Mouse (Mus musculus) frontal cortex, postnatal 36 days (tissue): ENCODE measurements around the gene Apof.

Experiments
- DNase-seq, 2 experiments: peaks; one replicate each; pipeline ENCODE4 v3.0.0; 2022; ENCODE audit warnings: low spot score in 2 of 2

Gene Apof

DNA sequence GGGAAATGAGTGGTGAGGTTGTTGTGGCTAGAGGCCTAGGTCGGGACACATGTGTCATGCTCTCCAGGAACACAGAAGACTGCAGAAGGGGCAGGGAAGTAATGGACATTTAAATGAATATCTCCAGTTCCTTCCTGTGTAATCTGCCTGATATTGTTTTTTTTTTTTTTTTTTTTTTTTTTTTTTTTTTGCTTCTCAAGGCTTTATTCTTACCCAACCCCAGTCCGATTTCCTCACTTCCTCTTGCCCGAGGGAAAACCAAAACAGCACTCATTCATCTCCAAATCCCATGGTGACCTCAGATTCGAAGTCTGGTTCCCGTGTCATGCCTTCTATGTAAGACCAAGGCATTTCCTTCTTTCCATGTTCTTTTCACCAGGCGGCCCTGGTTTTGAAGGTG is 29.8 kb downstream of the Apof start:
- no peak for DNase-seq

- no peak for DNase-seq
These were observed 30.3 kb downstream of the Apof start, which contains the start of gene Il23a for GRCm38 (mm10) chr10:128298702-128299171. Gene Il23a (minus strand): TSS chr10:128298752.

GRCm38 (mm10) chr10:128302357-128302756 is 33.9 kb downstream of the Apof start:
- peak in 1 of 2 experiments; percentile 13 for DNase-seq

GRCm38 (mm10) chr10:128302785-128303125 is 34.3 kb downstream of the Apof start:
- DNase-seq: no peak

GRCm38 (mm10) chr10:128303126-128304021 is 34.9 kb downstream of the Apof start, which contains the start of gene Pan2:
Gene Pan2 (plus strand): TSS chr10:128303335.
- DNase-seq: peak; percentile 100

GRCm38 (mm10) chr10:128309654-128310053 is 41.2 kb downstream of the Apof start:
- DNase-seq: no peak

DNA sequence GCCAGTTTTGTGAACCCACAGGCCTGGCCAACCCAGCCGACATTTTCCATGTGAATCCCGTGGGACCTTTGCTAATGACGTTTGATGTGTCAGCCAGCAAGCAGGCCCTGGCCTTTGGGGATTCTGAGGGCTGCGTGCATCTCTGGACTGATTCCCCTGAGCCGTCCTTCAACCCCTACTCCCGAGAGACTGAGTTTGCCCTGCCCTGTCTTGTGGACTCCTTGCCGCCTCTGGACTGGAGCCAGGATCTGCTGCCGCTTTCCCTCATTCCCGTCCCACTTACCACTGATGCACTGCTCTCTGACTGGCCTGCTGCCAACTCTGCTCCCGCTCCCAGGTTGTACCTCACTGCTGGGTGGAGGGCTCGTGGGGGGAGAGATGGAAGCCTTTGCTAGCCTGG is 41.7 kb downstream of the Apof start:
- DNase-seq: no peak

DNA sequence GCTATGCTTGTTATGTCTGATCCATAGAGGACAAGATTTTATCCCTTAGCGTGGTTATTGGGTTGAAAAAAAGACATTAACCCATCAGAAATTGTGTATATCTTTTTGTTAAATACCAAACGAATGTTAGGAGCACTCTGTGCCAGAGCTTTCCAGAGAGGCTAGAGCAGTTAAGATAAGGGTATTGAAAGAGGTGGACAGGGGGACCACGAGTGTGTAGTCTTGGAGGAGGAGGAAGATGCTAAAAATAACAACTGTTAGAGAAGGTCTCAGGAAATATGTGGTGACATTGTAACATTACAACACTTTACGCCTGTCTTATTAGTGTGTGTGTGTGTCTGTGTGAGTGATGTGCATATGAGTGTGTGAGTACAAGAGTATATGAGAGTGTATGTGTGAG is 42.4 kb downstream of the Apof start:
- no peak for DNase-seq

DNA sequence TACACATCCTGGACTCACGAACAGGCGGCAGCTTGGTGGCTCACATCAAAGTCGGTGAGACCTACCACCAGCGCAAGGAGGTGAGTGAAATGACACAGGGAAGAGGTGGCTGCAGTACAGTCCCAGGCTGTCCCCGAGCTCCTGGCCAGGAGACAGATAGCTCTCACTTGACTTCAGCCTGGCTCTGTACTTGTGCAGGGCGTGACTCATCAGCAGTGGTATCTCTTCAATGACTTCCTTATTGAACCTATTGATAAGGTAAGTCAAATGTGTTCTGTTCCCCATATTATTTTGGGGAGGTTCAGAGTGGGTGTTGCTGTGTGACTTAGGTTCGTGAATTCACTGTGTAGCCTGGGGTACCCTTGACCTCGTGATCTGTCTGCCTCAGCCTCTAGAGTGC is 47.1 kb downstream of the Apof start:
- no peak for DNase-seq
